Mouse (Mus musculus) ZHBTc4 (cell line): ENCODE results near the gene Txnl4b.

Experiments
- DNase-seq: peaks from one replicate; pipeline ENCODE4 v3.0.0-alpha.2; 2011; ENCODE audit warnings: low read depth, low spot score

Txnl4b gene

GRCm38 (mm10) chr8:109565498-109566333, at the start of gene Txnl4b, which contains the start of gene Dhx38:
TSS of gene Txnl4b (plus strand) at chr8:109565892.
TSS of gene Dhx38 (minus strand) at chr8:109565861.
- DNase-seq, result peak; percentile 99

DNA sequence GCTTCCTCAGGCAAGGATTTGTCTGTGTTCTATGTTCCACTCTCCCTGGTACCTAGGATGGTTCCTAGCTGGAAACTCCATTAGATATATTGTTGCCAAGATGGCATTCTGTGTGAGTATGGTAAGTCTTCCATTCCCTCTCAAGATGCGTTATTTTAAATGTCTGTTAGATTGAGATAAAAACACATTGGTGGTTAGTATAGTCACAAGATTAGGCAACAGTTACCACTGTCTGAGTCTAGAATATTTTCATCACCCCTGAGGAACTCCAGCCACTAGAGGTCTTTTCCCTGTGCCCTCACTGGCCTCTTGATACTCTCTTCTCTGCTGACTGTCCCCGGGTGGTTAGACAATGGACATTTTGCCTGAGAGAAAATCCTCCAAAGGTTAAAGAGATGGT, 41.7 kb upstream of the Txnl4b start:
- no peak for DNase-seq

DNA sequence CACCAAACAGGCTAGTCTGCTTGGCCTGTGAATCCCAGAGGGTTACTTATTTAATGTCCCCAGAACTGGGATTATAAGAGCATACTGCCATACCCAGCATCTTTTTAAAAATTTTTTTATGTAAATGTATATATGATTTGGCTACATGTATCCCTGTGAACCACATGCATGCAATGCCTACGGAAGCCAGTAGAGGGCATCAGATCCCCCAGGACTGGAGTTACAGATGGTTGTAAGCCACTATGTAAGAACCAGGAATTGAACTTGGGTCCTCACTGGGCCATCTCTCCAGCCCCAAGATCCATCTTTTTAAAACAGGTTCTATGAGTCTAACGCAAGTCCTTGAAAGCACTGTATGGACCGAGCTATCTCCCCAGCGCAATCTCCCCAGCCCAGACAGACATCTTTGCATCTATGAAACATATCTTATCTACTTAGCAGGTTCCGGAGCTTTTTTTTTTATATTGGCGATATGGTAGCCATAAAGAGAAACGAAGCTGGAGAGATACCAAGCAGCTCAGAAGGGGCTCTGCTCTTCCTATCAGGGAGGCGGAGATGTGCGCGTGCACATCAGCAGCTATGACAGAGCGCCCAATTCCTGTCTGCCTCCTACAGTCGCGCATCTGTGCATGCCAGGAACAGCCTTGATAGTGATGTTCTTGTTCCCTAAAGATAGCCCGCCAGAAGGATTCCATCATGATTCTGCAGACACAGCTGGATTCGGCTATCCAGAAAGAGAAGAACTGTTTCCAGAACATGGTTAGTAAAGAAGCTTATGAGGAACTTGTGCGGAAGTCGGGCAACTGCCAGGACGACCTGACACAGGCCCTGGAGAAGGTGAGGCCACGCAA, 30.3 kb upstream of the Txnl4b start:
- DNase-seq, result peak; percentile 77

DNA sequence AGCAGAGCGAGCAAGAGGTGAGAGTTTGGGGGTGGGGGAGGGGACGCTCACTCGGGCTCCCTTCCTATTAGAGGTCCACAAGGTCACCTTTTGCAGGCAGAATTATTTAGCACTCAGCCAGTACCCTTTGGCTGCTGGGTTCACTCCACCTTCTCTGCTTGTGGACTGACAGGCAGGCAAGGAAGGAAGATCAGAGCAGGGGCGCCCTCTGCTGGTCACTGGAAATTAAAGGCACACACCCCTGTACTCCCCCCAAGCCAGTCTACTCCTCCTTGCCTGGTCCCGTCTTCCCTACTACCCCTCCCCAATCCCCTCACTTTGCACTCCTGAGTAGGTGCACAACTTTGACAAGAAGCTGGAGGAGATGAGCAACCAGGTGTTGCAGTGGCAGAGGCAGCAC, 29.0 kb upstream of the Txnl4b start:
- DNase-seq, result peak; percentile 91

DNA sequence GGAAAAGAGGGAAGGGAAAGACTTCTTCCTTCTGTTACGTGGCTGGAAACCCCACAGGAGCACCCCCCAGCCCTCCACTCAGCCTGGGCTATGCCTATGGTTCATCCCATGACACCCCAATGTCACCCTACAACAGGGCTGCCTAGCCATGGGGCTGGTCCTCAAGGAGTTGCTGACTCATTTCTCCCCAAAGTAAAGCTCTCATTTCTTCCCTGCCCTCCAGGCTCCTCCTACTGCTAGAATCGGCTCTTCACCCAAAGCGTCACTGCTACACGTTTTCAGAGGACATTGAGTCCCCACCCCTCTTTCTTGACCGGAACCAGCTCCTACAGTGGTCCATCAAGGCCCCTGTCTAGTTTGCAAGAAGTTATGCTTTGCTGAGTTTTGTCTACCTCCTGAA, 23.5 kb upstream of the Txnl4b start:
- DNase-seq, result no peak

DNA sequence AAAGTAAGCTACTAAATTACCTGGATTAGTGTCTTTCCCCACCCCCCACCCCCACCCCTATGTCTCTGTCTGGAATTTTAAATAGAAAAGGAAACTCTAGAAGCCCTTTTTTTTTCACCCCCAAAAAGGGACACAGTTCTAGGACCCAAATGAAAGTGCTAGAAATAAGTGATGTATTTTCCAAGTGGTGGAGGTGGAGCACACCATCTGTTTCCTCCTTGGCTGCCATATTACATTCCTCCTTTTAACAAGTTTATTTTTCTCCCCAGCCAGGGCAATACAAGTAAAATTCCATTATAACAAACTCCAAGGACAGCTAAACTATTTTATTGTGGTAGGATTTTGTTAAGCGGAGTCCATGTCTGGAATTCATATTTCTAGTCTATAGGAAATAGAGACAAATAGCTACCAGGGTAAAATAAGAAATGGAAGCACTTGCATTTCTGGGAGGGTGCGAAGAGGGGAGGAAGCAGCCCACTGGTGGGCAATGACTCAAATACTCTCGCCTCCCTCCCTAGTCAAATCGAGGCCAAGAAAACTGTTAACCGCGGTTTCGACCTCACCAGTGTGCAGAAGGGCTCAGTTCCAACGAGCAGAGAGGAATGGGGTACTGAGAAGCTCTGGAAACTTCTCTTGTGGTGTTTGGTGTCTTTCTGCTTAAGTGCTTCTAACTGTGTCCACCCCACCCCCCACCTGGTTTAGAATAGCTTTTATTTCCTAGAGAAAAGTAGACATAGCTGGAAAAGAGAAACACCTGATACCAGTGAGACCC, 22.8 kb upstream of the Txnl4b start:
- no peak for DNase-seq

- no peak for DNase-seq
Measured at GRCm38 (mm10) chr8:109544049-109544448, 21.6 kb upstream of the Txnl4b start.

DNA sequence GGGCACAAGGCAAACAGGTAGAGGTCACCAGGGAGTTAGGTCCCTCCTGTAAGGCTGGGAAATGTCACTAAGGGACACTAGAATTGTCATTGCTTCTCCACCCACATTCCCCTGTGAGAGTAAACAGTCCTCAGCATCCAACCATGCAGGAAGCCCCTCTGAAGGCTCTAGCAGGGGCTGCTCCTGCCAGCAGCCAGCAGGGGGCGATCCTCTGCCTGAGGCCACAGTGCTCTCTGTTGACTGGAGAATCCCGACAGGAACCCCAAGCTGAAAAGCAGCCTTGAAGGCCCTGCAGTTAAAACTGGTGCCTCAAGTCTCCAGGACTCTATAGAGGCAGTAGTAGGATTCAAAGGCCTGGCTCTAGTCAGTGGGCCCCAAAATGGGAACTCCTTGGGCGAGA, 14.0 kb upstream of the Txnl4b start:
- peak; percentile 72 for DNase-seq

- DNase-seq, result no peak
Measured at GRCm38 (mm10) chr8:109563881-109564280, 1.8 kb upstream of the Txnl4b start.

DNA sequence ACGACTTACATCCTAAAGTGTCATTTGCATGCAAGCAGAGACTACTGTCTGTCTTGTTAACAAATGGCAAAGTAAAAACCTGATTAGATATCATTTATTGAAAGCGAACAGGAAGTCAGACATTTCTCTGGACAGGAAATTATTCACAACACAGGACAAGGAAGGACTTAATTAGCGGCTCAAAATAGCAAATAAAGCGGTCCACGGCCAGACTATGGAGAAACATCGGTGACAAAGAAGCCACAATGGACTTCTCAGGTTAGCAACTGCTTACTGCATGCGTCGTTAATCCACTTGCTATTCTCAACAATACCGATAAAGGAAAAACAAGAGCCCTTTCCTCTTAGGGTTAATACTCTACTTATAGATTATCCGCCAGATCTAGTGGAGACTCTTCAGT, 926 bp upstream of the Txnl4b start:
- DNase-seq, result no peak

DNA sequence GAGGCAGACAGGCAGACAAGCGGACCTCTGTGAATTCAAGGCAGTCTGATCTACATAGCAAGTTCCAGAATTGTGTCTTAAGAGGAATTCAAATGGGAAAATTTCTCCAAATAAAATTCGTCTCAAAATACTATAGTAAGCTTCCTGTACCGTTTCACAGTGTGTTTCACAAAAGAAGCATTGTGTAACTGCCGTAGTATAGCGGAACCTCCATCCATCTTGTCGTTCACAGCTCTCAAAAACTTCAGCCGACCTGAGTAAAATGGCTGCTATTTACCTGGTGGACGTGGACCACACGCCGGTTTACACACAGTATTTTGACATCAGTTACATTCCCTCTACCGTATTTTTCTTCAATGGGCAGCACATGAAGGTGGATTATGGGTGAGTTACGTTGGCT, 5.4 kb downstream of the Txnl4b start:
- DNase-seq, result no peak

DNA sequence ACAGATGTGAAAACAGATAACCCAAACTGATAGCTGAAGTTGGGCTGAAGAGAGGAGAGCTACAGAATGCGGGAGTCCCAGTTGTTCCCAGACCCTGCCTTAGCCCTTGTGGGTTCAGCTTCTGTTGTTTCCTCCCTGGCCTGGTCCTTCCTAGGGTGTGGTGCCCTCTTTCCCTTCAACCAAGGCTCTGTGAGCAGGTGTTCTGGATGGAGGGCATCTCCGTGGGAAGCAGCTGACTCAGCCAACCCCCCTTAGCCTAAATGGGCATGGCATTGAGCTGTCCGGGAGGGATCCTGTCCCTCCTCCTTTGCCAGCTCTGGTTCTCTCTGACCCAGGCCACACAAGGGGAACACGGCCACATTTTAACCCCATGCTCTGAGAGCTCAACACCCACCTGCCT, 10.6 kb downstream of the Txnl4b start:
- DNase-seq, result no peak

DNA sequence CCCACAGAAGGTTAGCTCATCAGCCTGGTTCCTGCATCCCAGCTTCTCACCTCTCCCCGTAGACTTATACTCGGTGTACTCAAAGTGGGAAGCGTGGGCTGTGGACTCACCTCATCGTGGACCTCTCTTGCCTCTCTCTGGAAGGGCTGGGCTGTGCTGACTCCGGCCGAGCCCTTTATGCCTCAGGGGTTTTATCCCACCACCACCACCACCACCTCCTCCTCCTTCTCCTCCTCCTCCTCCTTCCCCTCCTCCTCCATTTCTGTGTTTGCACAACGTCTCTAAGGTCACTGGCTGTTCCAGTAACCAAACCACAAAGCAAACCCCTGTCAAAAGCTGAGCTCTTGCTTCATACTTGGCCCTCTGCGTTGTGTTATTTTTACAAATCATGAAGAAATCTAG, 13.2 kb downstream of the Txnl4b start, which contains the start of gene Hp:
TSS of gene Hp (minus strand) at position 273 of the 402 bp plus-strand sequence.
- DNase-seq, result no peak

GRCm38 (mm10) chr8:109584293-109584692, 18.6 kb downstream of the Txnl4b start:
- no peak for DNase-seq

- no peak for DNase-seq
Measured at GRCm38 (mm10) chr8:109584830-109585229, 19.1 kb downstream of the Txnl4b start.

GRCm38 (mm10) chr8:109585652-109586051, 20.0 kb downstream of the Txnl4b start:
- DNase-seq, result no peak

- DNase-seq, result peak; percentile 22
Measured at GRCm38 (mm10) chr8:109586972-109587504, 21.3 kb downstream of the Txnl4b start.

GRCm38 (mm10) chr8:109590901-109591300, 25.2 kb downstream of the Txnl4b start:
- DNase-seq, result no peak

- no peak for DNase-seq
Measured at GRCm38 (mm10) chr8:109591367-109591766, 25.7 kb downstream of the Txnl4b start.

GRCm38 (mm10) chr8:109592164-109592563, 26.5 kb downstream of the Txnl4b start:
- no peak for DNase-seq

GRCm38 (mm10) chr8:109593117-109593788, 27.6 kb downstream of the Txnl4b start:
- peak; percentile 64 for DNase-seq
